Mouse (Mus musculus): Measurements from ENCODE around the gene Yae1d1.
A peak's percentile ranks its signal among the peaks of the same experiment; 100 is the strongest.
"Not testable (repeated sequence)": the region's sequence is repeated elsewhere in the genome, so short reads cannot be mapped to it uniquely, and the experiment has no call there.

Gene Yae1d1

DNA sequence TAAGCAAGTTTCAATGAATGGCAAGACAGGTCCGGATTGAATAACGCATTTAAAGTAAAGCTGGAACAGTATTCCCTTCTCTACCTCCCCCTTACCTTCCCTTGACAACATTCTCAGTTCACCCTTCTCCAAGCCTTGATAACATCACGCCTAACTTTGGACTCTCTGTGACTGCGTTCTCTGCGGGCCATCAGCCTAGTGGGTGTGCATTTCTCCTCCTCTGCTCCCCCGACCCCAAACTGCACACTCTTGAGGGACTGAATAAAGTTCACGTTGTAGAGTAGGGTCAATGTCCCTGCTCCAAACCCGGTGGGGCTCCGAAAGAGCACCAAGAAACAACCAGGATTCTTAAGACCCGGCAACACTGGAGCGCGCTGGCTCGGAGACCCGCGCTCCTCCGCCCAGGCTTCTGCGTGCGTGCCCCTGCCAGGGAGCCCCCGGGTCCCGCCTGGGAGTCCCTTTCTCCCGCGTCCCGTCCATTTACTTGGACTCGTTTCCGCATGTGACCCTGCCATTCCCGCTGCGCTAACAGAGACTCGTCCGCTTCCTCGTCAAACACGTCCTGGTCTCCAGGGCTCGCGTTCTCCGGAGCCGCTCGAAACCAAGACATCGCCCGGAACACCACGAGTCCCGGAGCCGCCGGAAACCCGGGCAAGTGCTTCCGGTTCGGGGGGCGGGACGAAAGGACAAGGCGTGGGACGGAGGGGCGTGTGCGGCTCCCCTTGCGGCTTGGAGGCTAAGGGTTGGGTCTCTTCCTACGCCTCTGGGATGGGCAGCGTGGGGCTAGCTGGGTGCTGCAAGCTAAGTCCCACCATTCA is at the start of gene Yae1d1:
TSS of gene Yae1d1 (minus strand) at position 653 of the 818 bp plus-strand sequence.
- peak; percentile 86 for DNase-seq

- no peak for DNase-seq
These were observed 45.7 kb upstream of the Yae1d1 start for GRCm38 (mm10) chr13:18038814-18039213.

DNA sequence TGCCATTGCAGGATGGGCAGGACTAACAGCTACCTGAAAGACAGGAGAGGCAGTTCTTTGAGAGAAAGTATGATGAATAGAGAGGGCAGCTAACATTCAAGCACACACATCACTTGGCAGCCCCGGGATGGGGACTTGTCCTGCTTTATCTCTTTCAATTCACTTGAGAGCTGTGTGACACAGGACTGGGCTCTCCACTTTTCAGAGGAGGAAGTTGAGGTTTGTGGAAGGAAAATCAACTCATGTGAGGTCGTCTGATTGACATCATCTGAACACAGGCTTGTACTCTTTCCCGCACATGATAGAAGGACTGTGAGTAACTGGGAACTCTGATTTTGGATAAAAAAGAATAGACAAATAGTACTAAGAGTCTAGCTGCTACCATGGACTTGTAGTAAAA is 23.5 kb upstream of the Yae1d1 start:
- no peak for DNase-seq

DNA sequence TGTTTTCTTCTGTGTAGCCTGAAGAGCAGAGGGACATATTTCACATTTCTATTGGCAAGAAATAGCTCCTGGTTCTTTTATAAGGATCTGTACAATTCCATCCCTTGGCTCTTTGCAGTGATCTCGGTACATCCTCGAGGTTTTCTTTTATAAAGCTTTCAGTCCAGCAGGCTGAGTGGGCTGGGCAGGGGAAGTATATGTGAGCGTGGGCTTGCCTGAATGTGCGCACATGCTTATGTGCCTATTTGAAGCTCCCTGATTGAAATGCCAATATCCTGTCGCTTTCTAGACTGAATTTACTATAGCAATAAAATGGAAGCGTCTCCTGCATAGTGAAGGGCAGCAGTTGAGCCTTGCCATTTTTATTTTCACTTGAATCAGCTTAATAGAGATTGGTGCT is 20.1 kb upstream of the Yae1d1 start:
- no peak for DNase-seq

DNA sequence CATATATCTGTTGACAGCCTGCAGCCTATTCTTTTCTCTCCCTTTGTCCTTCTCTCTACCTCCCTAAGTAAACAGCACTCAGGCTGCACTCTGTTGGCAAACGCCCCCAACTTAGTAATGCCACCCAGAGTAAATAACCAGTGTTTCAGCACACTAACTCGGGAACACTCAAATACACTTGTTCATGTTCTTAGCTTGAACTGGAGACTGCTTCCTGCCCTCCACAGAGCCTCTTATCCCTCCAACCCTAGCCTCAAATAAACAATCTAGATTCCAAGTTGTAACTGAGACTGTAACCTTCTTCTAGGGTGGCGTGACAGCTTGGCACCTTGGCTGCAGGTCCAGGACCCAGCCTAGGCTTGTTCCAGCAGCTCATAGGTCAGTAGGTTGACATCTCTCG is 17.9 kb upstream of the Yae1d1 start:
- no peak for DNase-seq

DNA sequence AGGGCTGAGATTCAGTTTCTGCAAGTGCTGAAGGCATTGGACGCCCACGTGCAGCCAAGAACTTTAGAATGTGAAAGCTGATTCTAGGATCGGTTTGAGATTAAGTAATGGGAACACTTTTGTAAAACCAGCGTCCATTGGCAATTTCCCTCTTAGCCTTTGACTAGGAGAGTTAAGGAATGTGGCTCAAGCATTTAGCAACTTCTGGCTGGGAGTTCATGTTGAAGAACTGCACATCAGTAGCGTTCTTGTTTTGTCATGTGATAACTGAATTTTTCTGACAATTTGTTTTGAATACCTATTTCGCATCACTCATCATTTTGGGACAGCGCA is 332 bp upstream of the Yae1d1 start:
- no peak for DNase-seq

- DNase-seq, result no peak
These were observed 1.1 kb downstream of the Yae1d1 start for GRCm38 (mm10) chr13:17992009-17992408.

GRCm38 (mm10) chr13:17983194-17983593 is 10.0 kb downstream of the Yae1d1 start:
- peak; percentile 28 for DNase-seq

GRCm38 (mm10) chr13:17982634-17983033 is 10.5 kb downstream of the Yae1d1 start:
- DNase-seq, result no peak

DNA sequence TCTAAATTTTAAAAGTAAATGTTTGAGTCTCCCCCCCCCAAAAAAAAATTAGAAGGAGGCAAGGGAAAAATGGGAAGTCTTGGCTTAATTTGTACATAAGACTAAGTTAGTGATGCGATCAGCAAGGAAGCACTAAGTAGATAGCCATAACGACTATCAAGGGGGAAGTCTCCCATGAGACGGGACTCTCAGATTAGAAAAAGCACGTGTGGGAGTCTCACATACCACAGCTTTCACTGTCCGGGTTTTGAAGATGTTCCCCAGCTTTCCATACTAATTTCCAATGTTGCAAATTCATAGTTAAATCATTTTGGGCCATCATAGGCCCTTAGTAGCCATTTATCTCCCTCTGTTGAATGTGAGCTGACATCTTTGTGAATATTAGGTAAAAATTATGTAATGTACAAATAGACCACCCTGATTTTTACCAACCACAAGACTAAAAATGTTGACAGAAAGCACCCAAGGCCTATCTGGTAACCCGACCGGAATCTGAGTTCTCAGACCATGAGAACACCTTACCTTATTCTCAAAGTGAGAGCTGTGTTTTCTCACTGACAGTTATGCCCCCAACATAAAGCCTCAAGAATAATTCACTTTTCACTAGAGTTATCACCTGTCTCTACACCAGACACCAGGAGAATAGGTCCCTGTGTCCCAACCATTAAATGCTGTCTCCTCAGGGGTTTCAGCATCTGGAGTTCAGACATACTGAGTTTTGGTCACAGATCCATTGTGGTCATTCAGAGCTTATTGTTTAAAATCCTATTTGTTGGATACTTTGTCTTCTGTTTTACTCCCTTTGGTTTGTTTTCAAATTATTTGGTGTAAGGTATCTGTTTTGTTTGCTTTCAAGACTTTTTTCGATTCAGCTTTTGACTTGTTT is 16.1 kb downstream of the Yae1d1 start:
- no peak for DNase-seq

DNA sequence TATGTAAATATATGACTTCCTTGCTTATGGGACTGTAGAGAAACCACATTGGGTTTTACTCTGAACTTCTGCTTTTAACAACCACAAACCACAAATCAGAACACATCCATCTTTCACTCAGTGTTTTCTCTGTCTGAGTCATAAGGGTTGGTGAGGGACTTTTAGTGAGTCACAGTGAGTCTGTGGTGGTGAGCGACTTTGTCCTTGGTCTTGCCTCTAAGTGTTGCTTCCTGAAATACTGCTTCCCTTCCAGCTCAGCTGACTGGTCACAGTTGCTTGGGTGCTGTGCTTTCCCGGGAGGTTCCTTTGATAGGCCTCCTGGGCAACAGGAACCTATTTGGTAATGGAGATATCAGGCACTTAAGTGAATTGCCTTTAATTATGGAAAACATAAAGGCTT is 17.3 kb downstream of the Yae1d1 start:
- no peak for DNase-seq

GRCm38 (mm10) chr13:17975457-17975856 is 17.7 kb downstream of the Yae1d1 start:
- DNase-seq, result no peak

DNA sequence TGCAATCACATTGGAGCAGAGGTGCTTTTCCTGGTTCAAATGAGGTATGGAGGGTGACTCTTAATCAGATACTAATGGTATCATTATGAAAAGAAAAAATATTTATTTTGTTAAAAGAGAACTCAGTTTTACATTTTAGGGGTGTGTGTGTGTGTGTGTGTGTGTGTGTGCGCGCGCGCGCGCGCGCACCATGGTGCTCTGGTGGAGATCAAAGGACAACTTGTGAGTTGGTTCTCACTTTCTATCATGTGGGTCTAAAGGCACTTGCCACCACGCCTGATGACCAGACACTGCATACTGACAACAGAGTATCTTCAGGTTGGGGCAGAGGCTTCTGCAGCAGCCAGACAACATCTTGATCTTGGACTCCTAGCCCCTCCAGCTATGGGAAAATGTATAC is 18.4 kb downstream of the Yae1d1 start:
- no peak for DNase-seq

- DNase-seq, result no peak
These were observed 32.5 kb downstream of the Yae1d1 start for GRCm38 (mm10) chr13:17960613-17961012.

- no peak for DNase-seq
These were observed 38.9 kb downstream of the Yae1d1 start for GRCm38 (mm10) chr13:17954282-17954681.

DNA sequence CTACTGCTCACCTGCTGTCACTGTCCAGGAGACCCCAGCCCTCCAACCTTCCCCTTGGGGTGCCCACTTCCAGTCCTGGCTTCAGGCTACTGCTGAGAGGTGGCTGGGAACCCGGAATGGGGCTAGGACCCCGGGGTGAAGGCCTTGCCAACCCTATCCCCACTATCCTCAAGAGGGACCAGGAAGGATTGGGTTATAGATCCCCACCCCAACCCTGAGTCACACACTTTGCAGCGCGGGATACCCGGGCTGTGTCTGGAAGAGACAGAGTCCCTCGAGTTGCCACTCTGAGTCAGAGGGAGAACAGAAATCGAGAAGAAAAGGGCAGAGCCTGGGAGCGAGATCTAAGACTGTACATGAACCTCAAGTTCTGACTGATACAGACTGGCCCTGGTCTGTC is 42.6 kb downstream of the Yae1d1 start:
- not testable (repeated sequence) for DNase-seq

- DNase-seq, result no peak
These were observed 43.6 kb downstream of the Yae1d1 start for GRCm38 (mm10) chr13:17949555-17949954.

DNA sequence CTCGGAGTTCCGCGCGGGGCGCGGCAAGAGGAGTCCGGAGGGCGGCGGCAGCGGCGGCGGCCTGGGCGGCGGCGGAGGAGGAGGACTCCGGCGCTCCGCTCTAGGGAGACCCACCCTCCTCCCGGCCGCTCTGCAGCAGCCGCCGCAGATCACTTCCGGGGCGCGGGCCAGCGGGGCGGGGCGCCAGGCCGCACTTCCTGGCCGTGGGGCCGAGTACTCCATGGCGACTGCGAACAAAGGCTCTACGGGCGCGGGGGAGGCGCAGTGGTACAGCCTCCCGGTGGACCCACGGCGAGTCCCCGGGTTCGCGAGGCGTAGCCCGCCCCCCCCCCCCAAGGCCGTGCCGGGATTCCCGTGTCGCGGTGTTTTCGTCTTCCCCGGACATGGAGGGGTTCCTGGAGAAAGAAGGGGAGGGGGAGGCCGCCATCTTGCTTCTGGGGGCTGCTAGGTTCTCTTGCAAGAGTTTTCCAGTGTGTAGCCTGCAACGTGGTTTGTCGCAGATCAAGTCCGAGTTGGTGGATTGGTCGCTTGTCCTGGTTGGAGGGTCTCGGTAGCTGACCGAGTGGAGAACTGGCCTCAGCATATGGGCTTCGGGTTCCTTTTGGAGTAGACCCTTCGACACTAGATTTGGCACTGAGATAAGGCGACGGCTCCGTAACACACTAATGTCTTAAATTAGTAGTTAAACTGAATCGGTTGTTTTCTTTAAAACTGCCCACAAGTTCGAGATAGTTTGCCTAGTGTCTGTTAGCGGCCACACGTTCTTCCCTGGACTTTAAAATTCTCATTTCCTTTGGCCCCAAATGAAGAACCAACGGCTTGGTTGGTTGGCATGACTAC is 48.9 kb downstream of the Yae1d1 start, which contains the start of gene Rala:
TSS of gene Rala (minus strand) at position 162 of the 840 bp plus-strand sequence.
- peak; percentile 89 for DNase-seq

- DNase-seq, result no peak
These were observed 49.7 kb downstream of the Yae1d1 start for GRCm38 (mm10) chr13:17943306-17944077.

DNA sequence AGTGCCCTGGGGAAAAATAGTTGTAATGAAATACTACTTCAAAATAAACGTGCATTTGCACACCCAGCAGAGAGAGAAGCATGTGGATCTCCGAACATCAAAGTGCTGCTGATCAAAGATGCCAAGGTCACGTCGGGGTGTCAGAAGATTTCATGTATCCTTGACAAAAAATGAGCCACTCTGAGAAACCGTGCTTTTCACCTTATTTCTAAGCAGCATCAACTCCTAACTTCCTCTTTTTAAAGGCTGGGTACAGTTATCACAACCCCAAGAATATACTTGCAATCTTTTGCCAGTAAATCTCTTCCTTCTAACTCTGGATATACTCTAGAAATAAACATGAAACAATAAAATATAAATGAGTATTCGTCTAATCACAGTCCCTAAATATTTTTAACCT is 50.8 kb downstream of the Yae1d1 start:
- no peak for DNase-seq

All from liver (tissue).